Mouse (Mus musculus) lung, embryonic 15.5 days (tissue): Measurements from ENCODE around the gene Samhd1. TPM values are rescaled to one million over a fixed set of nuclear protein-coding genes. Genes with fewer than 3 reads are reported as not detected.

Experiments used
- ATAC-seq: fragments of 200-750 bp; cut with Nextera tagmentation; 2 replicates; pipeline ENCODE4 v1.8.0; 2017; ENCODE audit warnings: moderate number of reproducible peaks, borderline replicate concordance; ENCODE audit not compliant: low FRiP score, low TSS enrichment; ENCODE audit errors: extremely low read depth
- H3K27ac ChIP-seq: fragments of 300-500 bp; sonication (generic); 2 replicates; pipeline ENCODE4 v1.5.1; 2015; ENCODE audit warnings: moderate library complexity, mild to moderate bottlenecking, inconsistent platforms
- H3K27me3 ChIP-seq: fragments of 300-500 bp; sonication (generic); 2 replicates; pipeline ENCODE4 v1.6.1; 2015; ENCODE audit warnings: inconsistent platforms
- H3K36me3 ChIP-seq: fragments of 300-500 bp; sonication (generic); 2 replicates; pipeline ENCODE4 v1.6.1; 2015; ENCODE audit warnings: inconsistent platforms
- H3K4me1 ChIP-seq: fragments of 300-500 bp; sonication (generic); 2 replicates; pipeline ENCODE4 v1.6.1; 2015; ENCODE audit warnings: inconsistent platforms
- H3K4me2 ChIP-seq: fragments of 300-500 bp; sonication (generic); 2 replicates; pipeline ENCODE4 v1.6.1; 2015; ENCODE audit warnings: inconsistent platforms, mild to moderate bottlenecking, moderate library complexity
- H3K4me3 ChIP-seq: fragments of 300-500 bp; sonication (generic); 2 replicates; pipeline ENCODE4 v1.5.1; 2015; ENCODE audit warnings: mild to moderate bottlenecking, inconsistent platforms
- H3K9ac ChIP-seq: fragments of 300-500 bp; sonication (generic); 2 replicates; pipeline ENCODE4 v1.6.1; 2015; ENCODE audit warnings: inconsistent platforms
- H3K9me3 ChIP-seq: fragments of 300-500 bp; sonication (generic); 2 replicates; pipeline ENCODE4 v1.6.1; 2016; ENCODE audit warnings: inconsistent platforms
- WGBS: fragments of 180-500 bp; shearing (Covaris S2); methylation state at CpG from one replicate; pipeline ENCODE4 v1.1.7; 2015; 5-methylcytosine and 5-hydroxymethylcytosine counted together
- polyA plus RNA-seq: library from polyadenylated mRNA; unstranded; fragments of >200 nt; fragmentation: Nextera tagmentation; extraction: Ambion mirVana; gene quantifications from 2 replicates; pipeline ENCODE4 v1.2.1, GENCODE M21; 2015

Gene Samhd1
- polyA plus RNA-seq, 1 experiment from 2014 or later = 33.1 TPM

- Histone ChIP-seq H3K27me3 (no peaks in the 10 kb centered on the region), H3K4me1 (peaks cover 63% of the 10 kb centered on the region), H3K27ac (no peak overlapping the region), H3K9me3 (no peaks in the 10 kb centered on the region), H3K4me2 (no peak overlapping the region), H3K4me3 (no peak overlapping the region), H3K9ac (no peak overlapping the region), H3K36me3 (peaks cover 41% of the 10 kb centered on the region)
- no peak for ATAC-seq
- 88% methylated on average over 3 of the region's 3 CpGs for WGBS
Observed at GRCm38 (mm10) chr2:157057186-157057585, 77.9 kb downstream of the Samhd1 start.

DNA sequence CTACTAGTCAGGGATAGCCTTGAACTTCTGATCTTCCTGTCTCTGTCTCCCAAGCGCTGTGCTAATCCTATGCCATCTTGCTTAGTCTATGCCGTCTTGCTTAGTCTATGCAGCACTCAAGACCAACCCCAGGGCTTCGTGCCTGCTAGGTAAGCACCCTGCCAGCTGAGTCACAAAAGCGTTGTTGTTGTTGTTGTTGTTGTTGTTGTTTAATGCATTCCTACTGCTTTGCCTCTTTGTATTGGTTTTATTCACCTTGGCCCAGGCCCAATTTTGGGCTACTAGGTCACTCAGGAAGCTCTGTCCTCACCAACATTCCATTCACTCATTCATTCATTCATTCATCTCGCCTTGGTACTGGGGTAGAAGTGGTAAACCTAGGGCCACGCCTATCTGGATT lies 79.3 kb downstream of the Samhd1 start:
- no peak overlapping the region for H3K4me3 ChIP-seq
- H3K36me3 ChIP-seq = peaks cover 48% of the 10 kb centered on the region
- no peak overlapping the region for H3K4me2 ChIP-seq
- H3K27ac ChIP-seq = peak overlapping the region; percentile 86; the same call in 1 of the 2 replicates
- H3K9ac ChIP-seq = no peak overlapping the region
- peaks cover 59% of the 10 kb centered on the region for H3K4me1 ChIP-seq
- no peaks in the 10 kb centered on the region for H3K9me3 ChIP-seq
- WGBS = 84% methylated on average over 6 of the region's 6 CpGs
- no peak for ATAC-seq
- H3K27me3 ChIP-seq = no peaks in the 10 kb centered on the region

DNA sequence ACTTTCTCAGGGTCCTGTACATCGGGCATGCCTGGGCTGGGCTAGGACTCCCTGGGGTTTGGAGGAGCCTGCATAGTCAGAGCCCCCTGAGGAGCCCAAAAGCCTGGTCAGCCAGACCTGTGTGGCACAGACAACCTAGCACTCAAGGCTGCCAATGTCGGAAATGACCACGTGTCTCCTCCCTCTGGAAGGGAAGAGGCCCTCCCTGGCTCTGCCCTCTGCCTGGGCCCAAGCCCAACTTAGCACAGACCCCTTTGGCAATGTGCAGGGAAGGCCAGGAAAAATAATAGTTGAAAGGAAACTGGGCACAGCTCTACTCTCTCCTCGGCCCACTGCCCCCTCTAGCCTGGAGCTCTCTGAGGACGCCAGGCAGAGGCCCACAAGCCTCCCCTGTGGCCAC lies 80.2 kb downstream of the Samhd1 start:
- Histone ChIP-seq H3K9me3 (no peaks in the 10 kb centered on the region), H3K4me3 (no peak overlapping the region), H3K4me1 (peaks cover 68% of the 10 kb centered on the region), H3K27ac (peak overlapping the region; percentile 86), H3K27me3 (no peaks in the 10 kb centered on the region), H3K36me3 (peaks cover 52% of the 10 kb centered on the region), H3K4me2 (no peak overlapping the region), H3K9ac (no peak overlapping the region)
- ATAC-seq = peak; percentile 29
- 46% methylated on average over 5 of the region's 5 CpGs for WGBS

DNA sequence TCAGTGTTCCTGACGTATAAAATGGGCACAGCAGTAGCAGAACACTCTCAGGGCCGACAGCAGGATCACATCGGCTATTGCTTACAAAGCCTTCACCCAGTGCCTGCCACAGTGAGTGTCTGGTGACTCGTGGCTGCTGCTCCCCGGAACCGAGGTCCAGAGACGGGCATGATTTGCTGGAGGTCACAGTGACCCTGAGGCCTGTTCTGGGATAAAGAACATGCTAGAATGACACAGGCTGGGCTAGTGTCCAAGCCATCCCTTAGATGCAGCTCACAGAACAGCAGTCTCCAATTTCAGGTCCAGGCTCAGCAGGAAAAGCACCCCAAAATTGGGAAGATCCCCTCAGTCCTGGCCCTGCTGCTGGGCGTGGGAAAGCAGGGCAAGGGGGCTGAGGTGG lies 80.8 kb downstream of the Samhd1 start:
- peak; percentile 76 for ATAC-seq
- Histone ChIP-seq H3K27ac (peak overlapping the region; percentile 86), H3K4me3 (no peak overlapping the region), H3K4me2 (no peak overlapping the region), H3K27me3 (no peaks in the 10 kb centered on the region), H3K36me3 (peaks cover 52% of the 10 kb centered on the region), H3K9me3 (no peaks in the 10 kb centered on the region), H3K9ac (no peak overlapping the region), H3K4me1 (peaks cover 64% of the 10 kb centered on the region)
- whole genome bisulfite sequencing = 51% methylated on average over 8 of the region's 8 CpGs

DNA sequence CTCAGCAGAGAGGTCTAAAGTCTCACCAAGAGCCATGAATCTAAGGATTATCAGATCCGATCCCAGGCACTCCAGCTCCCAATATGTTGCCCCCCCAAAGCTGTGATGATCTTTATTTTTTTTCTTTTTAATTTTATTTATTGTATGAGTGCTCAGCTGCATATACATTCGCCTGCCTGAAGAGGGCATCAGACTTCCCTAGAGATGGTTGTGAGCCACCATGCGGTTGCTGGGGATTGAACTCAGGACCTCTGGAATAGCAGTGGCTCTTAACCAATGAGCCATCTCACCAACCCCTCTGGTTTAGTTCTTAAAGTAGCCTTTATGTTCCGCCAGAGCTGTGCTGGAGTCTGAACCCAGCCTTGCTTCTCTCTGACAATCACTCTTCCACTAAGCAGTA lies 81.3 kb downstream of the Samhd1 start:
- WGBS = 76% methylated on average over 4 of the region's 4 CpGs
- H3K4me3 ChIP-seq = no peak overlapping the region
- no peak overlapping the region for H3K9ac ChIP-seq
- no peaks in the 10 kb centered on the region for H3K9me3 ChIP-seq
- peaks cover 57% of the 10 kb centered on the region for H3K36me3 ChIP-seq
- no peak overlapping the region for H3K4me2 ChIP-seq
- H3K27me3 ChIP-seq = no peaks in the 10 kb centered on the region
- no peak for ATAC-seq
- H3K4me1 ChIP-seq = peaks cover 61% of the 10 kb centered on the region
- H3K27ac ChIP-seq = 0 out of 2 replicates have a peak overlapping the region, but pooled peaks have one; percentile 86

DNA sequence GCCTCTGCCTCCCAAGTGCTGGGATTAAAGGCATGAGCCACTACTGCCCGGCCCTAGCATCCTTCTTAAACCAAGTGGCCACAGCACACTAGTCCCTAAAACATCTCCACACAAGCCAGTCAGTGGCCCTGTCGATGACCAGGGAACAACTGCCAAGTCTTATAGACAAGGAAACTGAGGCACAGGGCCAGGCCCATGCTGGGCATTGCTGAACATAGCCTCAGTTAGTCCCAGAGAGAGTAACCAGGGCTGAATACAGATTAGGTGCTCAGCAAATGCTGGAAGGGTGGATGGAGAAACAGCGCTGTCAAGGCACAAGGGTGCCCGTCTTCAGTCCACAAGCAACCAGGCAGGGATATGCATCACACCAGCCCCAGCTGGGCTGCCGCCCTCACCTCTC lies 81.9 kb downstream of the Samhd1 start:
- H3K4me3 ChIP-seq = no peak overlapping the region
- H3K27ac ChIP-seq = no peak overlapping the region
- peaks cover 55% of the 10 kb centered on the region for H3K4me1 ChIP-seq
- 93% methylated on average over 5 of the region's 5 CpGs for WGBS
- no peak overlapping the region for H3K9ac ChIP-seq
- no peaks in the 10 kb centered on the region for H3K9me3 ChIP-seq
- H3K36me3 ChIP-seq = peaks cover 57% of the 10 kb centered on the region
- ATAC-seq = no peak
- no peaks in the 10 kb centered on the region for H3K27me3 ChIP-seq
- no peak overlapping the region for H3K4me2 ChIP-seq

DNA sequence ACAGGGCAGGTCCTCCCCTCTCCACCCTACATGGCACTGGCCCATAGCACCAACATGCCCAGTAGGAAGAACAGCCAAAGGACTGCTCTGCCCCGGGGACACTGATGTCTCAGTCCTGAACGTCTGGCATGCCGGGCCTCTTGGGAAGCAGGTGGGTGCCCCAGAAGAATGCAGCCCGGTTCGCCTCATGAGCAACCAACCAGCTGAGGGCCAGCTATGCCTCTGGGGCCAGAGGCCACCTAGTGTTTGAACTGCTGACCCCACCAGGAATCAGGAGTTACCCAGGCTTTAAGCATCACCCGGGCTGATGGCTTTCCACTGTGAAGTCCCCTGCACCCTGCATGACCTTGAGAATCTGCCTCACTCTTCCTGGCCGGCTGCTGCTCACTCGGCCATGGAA lies 82.6 kb downstream of the Samhd1 start:
- Histone ChIP-seq H3K4me2 (no peak overlapping the region), H3K9me3 (no peaks in the 10 kb centered on the region), H3K4me1 (peaks cover 52% of the 10 kb centered on the region), H3K27me3 (no peaks in the 10 kb centered on the region), H3K9ac (no peak overlapping the region), H3K36me3 (peaks cover 54% of the 10 kb centered on the region), H3K27ac (peak overlapping the region; percentile 3; the same call in 1 of the 2 replicates), H3K4me3 (no peak overlapping the region)
- ATAC-seq = no peak
- 65% methylated on average over 8 of the region's 8 CpGs for WGBS

DNA sequence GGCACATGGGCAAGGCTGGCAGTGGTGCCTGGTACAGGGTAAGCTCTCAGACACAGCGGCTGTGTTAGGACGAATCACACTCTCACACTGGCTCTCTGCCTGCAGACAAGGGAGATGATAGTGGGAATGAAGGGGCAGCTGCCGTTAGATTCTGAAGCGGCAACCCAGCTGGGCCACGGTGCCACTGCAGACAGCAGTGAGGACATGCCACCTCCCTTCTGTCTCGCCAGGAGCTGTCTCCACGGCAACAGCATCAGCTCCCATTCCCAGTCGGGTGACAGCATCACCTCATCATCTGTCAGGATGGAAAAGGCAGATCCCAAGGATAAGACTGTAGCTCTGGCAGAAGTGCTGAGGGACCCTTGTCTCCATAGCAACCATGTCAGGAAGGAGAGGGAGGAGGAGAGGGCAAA lies 85.2 kb downstream of the Samhd1 start:
- ATAC-seq = 0 out of 2 replicates have a peak, but pooled peaks have one; percentile 10
- Histone ChIP-seq H3K4me1 (peaks cover 35% of the 10 kb centered on the region), H3K4me3 (no peak overlapping the region), H3K27me3 (no peaks in the 10 kb centered on the region), H3K9ac (no peak overlapping the region), H3K27ac (0 out of 2 replicates have a peak overlapping the region, but pooled peaks have one; percentile 45), H3K4me2 (no peak overlapping the region), H3K36me3 (peaks cover 65% of the 10 kb centered on the region), H3K9me3 (no peaks in the 10 kb centered on the region)
- 47% methylated on average over 8 of the region's 8 CpGs for WGBS

DNA sequence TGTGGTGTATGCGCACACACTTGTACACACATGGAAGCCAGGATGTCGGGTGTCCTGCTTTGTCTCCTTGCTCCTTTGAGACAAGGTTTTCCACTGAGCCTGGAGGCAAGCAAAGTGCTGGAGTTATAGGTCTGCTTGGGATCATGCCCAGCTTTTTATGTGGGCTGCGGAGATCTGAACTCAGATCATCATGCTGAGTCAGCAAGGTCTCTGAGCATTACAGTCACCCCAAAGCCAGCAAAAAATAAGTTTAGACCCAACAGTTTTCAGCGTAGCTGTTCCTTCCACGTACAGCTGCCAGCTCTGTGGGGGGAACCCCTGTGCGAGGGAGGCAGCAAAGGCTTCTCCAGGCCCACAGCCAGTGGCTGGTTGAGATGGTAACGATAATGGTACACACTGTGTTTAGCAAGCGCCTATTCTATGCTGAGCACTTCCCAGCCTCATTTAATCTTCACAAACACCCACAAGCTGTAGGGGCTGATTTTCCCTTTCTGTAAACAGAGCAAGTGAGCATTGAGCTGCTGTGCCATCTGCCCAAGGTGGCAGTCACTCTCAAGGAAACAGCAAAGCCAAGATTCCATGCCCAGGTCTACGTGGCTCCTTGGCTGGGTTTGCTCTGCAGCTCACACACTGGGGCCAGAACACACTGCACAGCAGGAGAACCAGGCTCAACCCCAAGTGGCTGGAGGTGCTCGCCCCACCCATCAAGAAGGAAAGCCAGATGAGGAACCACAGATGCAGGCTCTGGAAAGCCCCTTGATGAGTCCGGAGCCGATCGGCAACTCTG lies 86.5 kb downstream of the Samhd1 start:
- WGBS = 79% methylated on average over 13 of the region's 13 CpGs
- Histone ChIP-seq H3K27ac (peak overlapping the region; percentile 39; the same call in 1 of the 2 replicates), H3K4me3 (no peak overlapping the region), H3K4me1 (peaks cover 30% of the 10 kb centered on the region), H3K27me3 (no peaks in the 10 kb centered on the region), H3K4me2 (no peak overlapping the region), H3K36me3 (peaks cover 71% of the 10 kb centered on the region), H3K9me3 (no peaks in the 10 kb centered on the region), H3K9ac (no peak overlapping the region)
- no peak for ATAC-seq

Other genes starting within 250 kb of the Samhd1 start
- gene Sla2, start 248.1 kb downstream of the Samhd1 start, polyA plus RNA-seq = 0.38 and 2.4 TPM in 2 replicates
- 43.2 and 49.7 TPM in 2 replicates for gene Ndrg3, start 143.2 kb downstream of the Samhd1 start, polyA plus RNA-seq
- 39.0 and 40.9 TPM in 2 replicates for gene Dsn1, start 128.1 kb downstream of the Samhd1 start, polyA plus RNA-seq
- gene Soga1, start 56.0 kb downstream of the Samhd1 start, polyA plus RNA-seq = 4.1 and 5.1 TPM in 2 replicates
- gene Tldc2, start 48.2 kb downstream of the Samhd1 start, polyA plus RNA-seq = not detected in 2 replicates
- 30.9 and 32.0 TPM in 2 replicates for gene Rbl1, start 69.3 kb upstream of the Samhd1 start, polyA plus RNA-seq
- 362 and 365 TPM in 2 replicates for gene Rpn2, start 143.8 kb upstream of the Samhd1 start, polyA plus RNA-seq
- 0.38 and 0.80 TPM in 2 replicates for gene Mroh8, start 144.3 kb upstream of the Samhd1 start, polyA plus RNA-seq
- not detected in 2 replicates for gene Ghrh, start 212.2 kb upstream of the Samhd1 start, polyA plus RNA-seq
- gene Manbal, start 232.3 kb upstream of the Samhd1 start, polyA plus RNA-seq = 83.9 and 89.4 TPM in 2 replicates